Mouse (Mus musculus) kidney, postnatal 14 days (tissue): ENCODE results near the gene Cpeb1.
"Not testable (repeated sequence)": the region's sequence is repeated elsewhere in the genome, so short reads cannot be mapped to it uniquely, and the experiment has no call there.

ENCODE experiments used
- DNase-seq: peaks from one replicate; pipeline ENCODE4 v3.0.0; 2022; ENCODE audit warnings: mixed read lengths

Cpeb1 gene

DNA sequence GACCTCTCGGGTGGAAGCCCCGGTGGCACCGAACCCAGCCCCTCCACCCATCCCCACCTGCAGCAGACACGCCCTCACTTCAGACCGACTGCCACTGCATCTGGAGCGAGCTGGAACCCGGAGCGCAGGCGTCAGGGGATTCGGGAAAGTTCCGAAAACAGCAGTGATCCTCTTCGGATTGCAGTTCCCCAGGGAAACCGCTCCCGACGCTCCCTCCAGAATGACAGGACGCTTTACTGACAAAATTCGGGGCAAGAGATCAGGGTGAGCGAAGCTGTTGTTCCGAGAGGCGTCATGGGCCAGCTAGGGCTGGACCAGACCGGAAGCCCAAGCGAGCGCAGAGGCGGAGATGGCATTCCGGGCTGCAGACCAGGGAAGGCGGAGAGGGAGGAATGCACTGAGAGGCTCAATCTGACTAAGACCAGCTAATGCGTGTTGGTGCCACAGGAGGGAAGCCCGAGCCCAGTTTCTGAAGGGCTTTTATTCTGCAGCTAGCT lies at the start of gene Cpeb1:
Cpeb1 (minus strand) TSS at position 311 of the 497 bp plus-strand sequence.
- DNase-seq: peak; percentile 69

DNA sequence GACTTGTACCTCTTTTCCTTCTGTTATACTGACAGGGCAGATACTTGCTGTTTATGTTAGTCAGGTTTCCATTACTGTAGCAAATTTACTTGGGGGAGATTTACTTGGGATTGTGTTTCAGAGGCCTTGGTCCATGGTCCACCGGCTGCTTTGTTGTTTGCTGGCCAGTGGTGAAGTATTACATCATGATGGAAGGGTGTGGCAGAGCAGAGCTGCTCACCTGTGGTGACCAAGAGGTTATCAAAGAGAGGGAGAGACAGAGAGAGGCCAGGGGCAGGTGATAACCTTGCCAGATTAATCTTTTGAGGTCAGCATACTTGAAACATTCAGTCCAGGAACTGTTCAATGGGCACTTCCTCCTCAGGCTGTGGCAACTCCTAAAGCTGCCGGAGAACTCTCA lies 45.8 kb upstream of the Cpeb1 start:
- DNase-seq: no peak

DNA sequence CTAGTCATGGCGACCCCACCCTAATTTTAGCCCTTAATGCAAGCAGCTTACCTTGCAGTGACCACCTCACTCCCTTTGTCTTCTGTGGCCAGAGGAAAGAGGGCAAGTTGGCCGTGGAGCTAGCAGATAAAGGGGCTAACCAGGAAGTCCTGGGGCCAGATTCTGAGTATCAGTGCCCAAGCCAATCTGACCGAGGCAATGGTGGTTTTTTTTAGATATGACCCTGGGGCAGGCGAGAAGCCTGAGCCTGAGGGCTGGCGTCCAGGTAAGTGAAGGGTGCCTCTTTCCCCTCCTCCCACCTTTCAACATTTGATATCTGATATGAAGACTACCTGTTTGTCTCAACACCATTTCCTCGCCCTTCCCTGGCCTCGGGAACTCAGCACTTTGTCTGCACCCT lies 42.9 kb upstream of the Cpeb1 start, which contains the start of gene BC048679:
BC048679 (minus strand) TSS at position 101 of the 400 bp plus-strand sequence.
- no peak for DNase-seq

DNA sequence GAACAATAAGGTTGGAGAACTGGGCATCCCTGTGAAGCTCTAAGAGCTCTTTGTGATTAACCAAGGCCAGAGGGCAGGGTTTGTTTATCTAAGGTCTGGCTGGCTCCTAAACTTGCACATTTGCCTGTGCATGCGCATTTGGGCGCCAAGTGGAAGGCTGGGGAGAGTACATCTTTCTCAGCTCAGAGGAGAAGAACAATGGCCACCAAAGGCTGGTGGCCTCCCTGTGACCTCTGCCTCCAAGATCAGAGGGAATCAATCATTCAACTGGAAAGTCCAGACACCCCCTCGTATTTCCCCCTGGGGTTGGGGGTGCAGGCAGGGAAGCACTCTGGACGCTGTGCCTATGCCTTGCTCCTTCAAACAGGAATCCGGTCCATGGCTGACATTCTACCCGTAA lies 41.9 kb upstream of the Cpeb1 start:
- DNase-seq: no peak

DNA sequence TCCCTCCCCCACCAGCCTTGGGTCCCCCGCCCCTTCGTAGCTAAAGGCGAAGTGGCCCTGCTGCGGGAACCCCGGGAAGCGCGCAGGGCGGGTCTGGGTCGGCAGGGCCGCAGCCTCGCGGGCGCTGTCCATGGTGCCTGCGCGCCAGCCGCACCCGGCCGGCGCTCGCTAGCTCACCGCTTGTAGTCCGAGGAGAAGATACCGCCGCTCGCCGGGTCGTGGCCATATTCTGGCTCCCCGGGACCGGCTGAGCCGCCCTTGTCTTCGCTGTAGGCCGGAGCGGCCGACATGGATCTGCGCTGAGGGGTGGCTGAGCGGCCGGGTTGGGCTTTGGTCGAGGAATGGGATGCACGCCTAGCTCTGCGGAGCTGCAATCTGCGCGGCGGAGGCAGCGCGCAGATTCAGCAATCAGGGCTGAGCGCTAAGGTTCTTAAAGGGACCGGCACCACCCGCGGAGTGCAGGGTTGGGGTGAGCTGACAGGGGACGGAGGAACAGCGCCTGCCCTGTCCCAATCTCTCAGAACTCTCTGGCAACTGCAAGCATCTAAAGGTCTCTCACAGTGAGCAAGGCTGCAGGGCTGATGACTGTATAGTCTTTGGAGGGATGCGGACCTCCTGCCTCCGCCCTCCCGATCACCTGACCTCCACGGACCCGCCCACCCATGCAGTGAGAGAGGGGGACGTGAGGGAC lies 38.2 kb upstream of the Cpeb1 start, which contains the start of gene Ap3b2:
Ap3b2 (minus strand) TSS at position 595 of the 691 bp plus-strand sequence.
- peak; percentile 75 for DNase-seq

DNA sequence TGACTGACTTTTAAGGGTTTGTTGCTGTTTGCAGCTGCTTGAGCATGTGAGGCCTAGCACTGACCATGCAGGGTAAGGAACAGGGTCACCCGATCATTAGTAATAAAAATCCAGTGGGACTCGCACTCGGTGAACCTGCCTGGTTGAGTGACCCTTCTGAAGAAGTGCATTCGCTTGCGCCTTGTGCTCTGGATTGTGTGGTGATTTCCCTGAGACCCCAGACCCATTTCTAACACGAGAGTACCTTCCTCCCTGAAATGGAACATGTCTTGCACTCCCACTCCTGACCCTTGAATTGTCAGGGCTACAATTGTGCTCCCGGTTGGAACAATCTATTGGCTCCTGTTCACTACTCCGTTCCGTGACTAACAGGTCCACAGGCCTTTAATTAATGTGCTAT lies 37.4 kb upstream of the Cpeb1 start:
- no peak for DNase-seq

DNA sequence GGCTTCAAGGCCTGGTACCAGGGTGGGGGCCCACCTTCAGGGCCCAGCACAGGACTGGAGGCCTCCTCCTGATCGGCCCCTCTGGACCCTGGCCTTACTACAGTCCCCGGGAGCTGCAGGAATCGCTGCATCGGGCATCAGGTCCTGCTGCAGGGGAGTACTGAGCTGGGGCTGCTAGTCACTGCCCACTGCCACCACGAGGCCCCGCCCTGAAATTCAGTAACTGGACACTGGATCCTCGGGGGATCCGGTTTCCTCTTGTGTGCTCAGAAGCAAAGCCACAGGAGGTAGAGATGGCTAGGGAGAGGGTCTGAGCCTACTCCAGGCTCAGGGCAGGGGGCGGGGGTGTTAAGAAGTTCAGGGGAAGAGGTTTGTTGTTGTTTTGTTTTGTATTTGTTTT lies 34.4 kb upstream of the Cpeb1 start:
- DNase-seq: no peak

DNA sequence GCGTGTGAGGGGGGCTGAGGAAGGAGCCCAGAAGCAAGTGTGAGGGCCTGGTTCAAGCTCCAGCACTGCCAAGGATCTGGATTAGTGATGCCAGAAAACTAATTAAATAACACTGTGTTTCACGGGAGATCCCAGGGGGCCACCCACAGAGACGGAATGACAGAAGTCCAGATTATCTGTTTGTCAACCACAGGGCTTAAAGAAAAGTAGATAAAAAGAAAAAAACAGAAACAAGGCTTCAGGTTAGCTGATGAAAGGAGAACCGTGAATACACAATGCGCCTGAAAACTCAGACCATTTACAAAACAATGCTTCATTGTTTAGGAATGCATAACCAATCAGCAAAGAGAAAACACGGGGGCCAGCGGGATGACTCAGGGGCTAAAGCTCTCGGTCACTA lies 25.5 kb upstream of the Cpeb1 start:
- DNase-seq: no peak

DNA sequence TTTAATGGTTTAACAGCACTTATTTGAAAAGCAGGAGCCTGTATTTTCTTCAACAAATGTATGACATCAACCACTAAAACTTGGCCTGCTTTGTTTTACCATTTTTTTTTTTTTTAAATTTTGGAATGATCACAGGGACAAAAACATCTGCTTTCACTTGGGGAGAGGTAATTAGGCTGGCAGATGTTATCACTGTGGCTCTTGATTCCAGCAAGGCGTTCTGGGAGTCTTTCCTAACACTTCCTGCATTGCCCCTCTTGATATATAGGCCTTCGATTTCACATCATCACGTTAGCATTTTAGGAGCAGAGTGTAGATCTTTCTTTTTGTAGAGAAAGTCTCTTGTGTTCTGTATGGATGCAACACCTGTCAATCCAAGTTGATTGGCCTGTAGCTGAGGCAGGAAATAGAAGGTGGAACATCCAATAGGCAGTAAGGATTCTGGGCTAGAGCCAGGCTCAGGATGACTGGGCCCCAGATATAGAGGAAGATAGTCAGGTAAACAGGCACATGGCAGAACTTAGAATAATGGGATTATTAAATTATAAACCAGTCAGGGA lies 24.3 kb upstream of the Cpeb1 start:
- DNase-seq: no peak

DNA sequence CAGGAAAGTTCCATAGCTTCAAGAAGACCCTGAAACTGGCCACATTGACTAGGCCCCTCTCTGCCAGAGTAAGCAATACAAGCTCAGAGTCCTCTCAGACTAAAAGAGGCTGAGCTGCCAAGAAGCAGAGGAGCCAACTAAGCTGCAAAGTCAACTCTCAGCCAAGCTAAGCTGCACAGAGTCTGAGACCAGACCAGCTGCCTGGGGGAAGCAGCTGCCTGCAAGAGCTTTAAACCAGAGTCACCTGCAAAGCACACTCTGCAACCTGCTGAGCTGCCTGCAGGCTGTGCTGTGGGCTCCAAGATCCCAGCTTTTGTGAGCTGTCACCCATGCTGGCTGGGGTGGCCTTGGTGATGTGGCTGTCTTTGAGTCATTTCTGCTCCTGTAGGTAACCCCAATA lies 23.0 kb upstream of the Cpeb1 start:
- DNase-seq: not testable (repeated sequence)

DNA sequence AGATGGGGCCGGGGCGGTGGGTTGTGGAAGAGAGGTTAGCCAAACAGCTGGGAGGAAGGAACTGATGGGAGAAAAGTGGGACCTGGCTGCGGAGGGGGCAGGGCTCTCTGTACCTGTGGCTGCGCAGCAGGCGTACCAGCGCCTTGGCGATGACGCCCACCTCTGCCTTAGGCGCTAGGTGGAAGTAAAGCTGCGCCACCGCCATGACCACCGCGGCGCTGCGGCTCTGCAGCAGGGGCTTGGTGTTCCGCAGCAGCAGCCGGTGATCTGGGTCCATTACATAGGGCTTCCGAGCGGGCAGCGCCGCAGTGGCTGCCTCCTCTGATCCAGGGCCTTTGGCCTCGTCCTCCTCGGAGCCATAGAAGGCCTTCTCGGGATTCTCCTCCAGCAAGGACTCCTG lies 21.6 kb upstream of the Cpeb1 start:
- no peak for DNase-seq

DNA sequence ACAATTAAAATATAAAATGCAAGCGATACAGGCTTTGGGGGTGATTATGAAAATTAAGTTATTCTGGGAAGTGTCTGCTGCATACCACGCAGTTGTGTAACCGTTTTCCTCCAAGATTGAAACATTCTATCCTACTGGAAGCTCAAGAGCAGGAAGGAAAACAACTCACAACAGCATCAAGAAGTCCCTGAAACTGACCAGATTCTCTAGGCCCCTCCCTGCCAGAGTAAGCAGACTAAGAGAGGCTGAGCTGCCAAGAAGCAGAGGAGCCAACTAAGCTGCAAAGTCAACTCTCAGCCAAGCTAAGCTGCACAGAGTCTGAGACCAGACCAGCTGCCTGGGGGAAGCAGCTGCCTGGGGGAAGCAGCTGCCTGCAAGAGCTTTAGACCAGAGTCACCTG lies 20.0 kb upstream of the Cpeb1 start:
- no peak for DNase-seq

DNA sequence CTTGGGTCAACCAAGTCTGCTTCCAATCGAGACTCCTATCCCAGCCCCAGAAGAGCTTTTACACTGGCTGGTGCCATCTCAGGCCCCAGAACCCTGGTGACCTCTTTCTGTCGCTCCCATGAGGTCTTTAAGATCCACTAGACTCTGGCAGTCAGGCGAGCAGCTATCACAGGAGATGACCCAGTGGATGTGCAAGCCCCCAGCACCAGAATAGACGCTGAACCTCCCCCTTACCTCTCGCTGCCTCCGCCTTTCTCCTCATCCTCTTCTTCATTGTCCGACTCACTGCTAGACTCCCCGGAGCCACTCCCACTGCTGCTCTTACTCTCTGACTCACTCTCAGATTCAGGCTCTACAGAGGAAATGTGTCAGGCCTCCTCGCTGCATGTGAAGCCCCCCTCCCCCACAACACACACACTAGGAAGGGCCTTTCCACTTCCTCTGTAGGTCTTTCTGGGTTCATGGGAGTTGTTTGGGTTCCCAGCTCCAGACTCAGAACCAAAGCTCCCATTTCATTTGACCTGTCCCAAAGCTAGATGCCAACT lies 9.7 kb upstream of the Cpeb1 start:
- DNase-seq: no peak

DNA sequence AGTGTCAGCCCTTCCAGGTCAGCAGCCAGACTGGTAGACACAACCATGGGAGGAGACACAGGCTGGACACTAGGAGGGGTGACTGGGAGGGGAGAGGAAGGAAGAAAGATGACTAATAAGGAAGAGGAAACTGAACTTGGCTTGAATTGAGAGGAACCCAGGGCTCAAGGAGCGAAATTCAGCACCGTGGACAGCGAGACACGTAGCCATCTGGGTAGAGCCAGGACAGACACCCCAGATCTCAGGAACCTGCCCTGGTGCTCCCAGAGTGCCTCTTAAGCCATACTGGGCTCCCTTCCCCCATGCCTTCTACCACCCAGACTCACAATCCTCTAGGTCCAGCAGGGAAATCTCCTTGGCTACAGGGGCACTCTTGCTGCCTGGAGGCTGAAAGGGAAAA lies 8.9 kb upstream of the Cpeb1 start:
- peak; percentile 42 for DNase-seq

DNA sequence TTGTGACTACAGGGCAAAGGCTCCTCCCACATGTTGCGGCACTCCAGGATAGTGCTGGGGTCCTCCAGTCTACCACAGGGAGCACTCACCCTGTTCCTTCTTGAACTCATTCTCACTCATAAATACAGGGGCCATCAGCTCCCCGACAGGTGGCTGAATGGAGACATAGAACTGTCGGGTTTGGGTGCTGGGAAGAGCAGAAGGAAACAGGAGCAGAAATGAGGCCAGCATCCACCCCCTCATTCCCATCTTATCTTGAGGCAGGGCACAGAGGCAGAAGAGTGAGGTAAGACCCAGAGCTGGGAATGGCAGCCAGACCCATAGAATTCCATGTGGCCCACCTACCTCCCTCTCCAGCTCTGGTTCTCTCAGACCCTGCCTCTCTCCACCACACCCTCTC lies 7.5 kb upstream of the Cpeb1 start:
- DNase-seq: no peak

DNA sequence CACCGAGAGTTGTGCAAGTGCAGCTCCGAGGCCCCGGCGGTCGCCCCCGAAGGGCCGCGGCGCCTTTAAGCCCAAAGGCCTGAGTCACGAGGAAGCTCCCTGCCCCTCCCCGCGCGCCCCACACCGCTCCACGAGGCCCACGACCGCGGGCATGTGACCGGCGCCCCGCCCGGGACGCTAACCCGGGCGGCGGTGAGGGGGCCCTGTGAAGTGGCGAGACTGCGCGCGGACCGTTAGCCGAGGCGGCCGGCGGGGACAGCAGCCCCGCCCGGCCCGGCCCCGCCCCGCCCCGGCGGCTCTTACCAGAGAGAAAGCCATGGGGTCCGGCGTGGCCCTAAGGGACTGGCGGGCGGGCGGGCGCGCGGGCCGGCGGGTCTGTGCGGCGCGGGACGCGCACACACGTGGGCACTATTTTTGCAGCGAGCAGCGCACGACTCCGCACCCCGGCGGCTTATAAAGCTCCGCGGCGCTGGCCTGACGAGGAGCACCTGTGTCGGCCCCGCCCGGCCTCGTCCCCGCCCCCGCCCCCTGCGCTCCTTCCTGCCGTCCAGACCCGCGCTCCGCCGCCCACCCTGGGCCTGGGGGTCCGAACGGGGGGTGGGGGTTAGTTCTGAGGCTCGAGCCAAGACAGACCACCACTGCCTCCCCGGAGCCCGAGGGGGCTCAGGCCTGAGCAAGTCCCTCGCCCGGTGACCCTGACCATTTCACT lies 780 bp downstream of the Cpeb1 start:
- DNase-seq: peak; percentile 53

DNA sequence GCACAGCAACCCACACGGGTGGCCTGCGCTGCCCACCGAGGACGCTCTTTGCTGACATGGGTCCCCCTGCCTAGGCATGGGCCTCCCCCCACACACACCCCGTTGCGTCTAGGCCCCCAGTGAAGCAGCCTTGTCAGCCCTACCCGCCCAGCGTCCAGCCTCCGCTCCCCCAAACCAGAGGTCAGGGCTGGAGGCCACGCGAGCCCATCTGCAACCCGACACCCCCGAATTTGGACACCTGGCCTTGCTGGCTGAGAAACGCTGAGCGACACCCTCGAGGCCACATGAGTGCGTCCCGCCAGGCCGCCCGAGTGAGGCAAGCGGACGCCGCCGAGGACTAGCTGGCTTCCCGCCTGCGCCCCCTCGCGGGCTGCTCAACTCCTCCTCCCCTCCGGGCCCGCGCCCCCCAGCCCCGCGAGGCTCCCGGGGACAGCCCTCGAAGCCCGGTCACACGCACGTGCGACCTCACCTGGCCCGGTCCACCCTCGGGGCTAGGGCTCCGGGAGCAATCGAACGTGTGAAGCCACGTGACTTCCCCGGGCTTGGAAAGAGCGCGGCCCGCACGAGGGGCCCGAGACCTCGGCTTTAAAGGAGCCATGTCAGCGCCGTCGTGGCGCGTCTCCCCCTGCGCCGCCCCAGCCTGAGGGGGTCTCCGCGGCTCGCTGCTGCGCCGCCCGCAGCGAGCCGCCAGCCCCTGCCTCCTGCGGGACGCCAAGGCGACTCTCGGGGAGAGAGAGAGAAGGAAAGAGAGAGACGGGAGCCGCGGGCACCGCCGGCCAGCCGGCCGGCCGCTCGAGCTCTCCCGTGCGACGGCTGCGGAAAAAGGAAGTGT lies 1.6 kb downstream of the Cpeb1 start:
- DNase-seq: peak; percentile 27

DNA sequence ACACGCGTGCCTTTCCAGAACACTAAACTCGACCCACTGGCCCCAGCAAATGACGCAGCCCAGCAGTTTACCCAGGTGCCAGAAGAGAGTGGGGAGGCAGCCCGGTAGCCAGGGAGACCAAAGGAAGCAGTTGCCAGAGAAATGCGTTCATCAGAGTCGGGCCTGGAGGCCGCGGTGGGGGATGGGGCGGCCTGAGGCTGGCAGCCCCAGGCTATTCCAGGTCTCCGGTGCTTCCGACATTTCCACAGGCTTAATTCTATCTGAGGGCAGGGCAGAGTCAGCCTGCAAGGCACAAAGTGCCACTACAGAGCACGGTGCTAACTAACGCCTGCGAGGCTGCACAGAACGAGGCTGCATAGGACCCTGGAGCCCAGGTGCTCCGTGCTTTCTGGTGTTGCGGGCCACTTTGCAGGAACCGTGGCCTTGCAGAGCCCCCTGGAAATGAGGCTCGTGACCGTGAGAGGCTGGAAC lies 2.3 kb downstream of the Cpeb1 start:
- DNase-seq: peak; percentile 11

DNA sequence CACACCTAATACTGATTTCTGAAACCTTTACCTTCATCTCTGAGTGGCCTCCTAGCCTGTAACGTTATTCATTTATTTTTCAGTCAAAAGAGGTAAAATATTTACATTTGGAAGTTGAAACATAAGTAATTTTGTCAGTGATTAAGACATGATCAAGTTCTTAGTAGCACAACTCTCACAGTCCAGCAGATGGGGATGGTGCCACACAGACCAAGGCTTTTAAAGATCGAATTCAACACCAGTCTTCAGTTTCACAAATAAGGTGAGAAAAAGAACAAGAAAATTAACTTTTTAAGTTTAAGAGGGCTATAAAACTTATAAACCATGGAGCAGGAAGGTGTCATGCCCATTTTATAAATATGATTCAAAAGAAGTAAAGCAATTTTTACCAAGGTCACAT lies 56.3 kb downstream of the Cpeb1 start:
- peak; percentile 6 for DNase-seq

DNA sequence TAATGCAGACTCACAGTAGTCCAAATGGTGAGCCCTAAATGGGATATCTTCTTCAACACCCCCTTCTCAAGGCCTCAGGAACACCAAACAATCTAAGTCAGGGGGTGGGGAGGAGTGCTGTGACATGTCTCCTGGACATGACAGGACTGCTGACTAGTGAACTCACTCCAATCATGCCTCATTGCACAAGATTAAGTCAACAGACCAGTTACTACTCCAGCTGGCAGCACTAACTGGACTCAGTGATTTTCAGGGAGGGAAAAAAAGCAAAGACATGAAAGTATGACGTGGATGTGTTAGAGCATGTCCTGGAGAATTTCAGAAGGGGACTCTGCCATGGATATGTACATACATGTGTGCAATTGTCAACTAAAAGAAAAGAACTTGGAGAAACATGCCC lies 75.9 kb downstream of the Cpeb1 start:
- no peak for DNase-seq

DNA sequence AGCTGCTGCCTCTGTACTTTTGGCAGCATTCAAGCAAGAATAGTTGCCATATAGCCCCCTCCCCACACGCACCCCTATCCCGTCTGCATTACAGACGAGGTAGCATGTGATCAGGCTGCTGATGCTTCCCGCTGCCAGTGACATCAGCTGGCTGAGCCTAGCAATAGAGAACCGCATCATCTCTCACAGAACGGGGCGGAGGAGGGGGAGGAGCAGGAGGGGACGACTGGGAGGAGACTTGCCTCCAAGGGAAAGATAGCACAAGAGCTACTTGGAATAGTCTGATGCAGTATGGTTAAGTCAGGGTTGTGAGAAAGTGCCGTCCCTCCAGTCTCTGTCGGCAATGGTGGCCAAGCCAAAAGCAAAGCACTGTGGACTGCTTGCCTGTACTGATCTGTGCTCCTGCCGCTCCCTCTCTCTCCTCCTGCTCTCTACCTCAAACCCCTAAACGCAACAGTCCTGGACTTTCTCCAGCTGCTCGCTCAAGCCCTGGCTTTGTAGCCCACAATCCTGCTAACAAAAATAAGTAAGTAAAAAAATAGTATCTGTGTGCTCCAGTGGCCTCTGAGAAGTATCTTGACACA lies 82.8 kb downstream of the Cpeb1 start:
- DNase-seq: peak; percentile 17

DNA sequence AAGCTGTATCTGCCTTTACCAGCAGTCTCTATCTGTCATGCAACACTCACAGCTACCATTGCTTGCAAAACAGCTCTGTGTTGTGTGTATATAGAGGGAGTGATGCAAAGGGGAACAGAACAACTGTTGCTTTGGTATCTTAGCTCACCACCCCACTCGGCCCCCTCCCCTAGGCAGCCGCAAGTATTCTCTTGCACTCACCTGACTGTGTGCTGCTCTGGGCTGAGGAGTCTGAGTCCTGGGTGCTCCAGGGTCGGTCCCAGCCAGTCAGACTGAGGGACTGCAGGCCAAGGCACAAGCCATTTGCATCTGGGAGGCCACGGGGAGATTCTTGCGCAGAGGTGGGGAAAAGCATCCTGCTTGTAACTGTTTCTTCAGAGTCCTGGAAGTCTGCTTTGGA lies 83.5 kb downstream of the Cpeb1 start:
- no peak for DNase-seq
